Mouse (Mus musculus) intestine, postnatal 0 days (tissue): ENCODE data around the gene Spata31d1a. TPM values are rescaled to one million over a fixed set of nuclear protein-coding genes. Genes with fewer than 3 reads are reported as not detected.
A peak's percentile ranks its signal among the peaks of the same experiment; 100 is the strongest.

Source experiments
- ATAC-seq: fragments of 200-750 bp; cut with Nextera tagmentation; 2 replicates; pipeline ENCODE4 v1.8.0; 2017; ENCODE audit warnings: mild to moderate bottlenecking, moderate TSS enrichment, moderate library complexity
- H3K27ac ChIP-seq: fragments of 300-500 bp; sonication (generic); 2 replicates; pipeline ENCODE4 v1.5.1; 2014; ENCODE audit warnings: mild to moderate bottlenecking, low read depth, low read length, moderate library complexity
- H3K27me3 ChIP-seq: fragments of 300-500 bp; sonication (generic); replicated peaks from 2 replicates; pipeline ENCODE4 v1.6.1; 2014; ENCODE audit warnings: low read length, mixed read lengths; ENCODE audit not compliant: control insufficient read depth, insufficient read depth
- H3K36me3 ChIP-seq: fragments of 300-500 bp; sonication (generic); 2 replicates; pipeline ENCODE4 v1.6.1; 2014; ENCODE audit warnings: mild to moderate bottlenecking, moderate library complexity; ENCODE audit not compliant: control insufficient read depth, insufficient read depth
- H3K4me1 ChIP-seq: fragments of 300-500 bp; sonication (generic); replicated peaks from 2 replicates; pipeline ENCODE4 v1.6.1; 2014; ENCODE audit warnings: antibody characterized with exemption, low read length, mixed read lengths; ENCODE audit not compliant: control insufficient read depth, insufficient read depth
- H3K4me2 ChIP-seq: fragments of 300-500 bp; sonication (generic); replicated peaks from 2 replicates; pipeline ENCODE4 v1.6.1; 2014; ENCODE audit warnings: low read depth, mild to moderate bottlenecking, moderate library complexity
- H3K4me3 ChIP-seq: fragments of 300-500 bp; sonication (generic); 2 replicates; pipeline ENCODE4 v1.5.1; 2014; ENCODE audit warnings: low read depth, low read length
- H3K9ac ChIP-seq: fragments of 300-500 bp; sonication (generic); 2 replicates; pipeline ENCODE4 v1.6.1; 2014; ENCODE audit warnings: mild to moderate bottlenecking, low read depth, low read length
- H3K9me3 ChIP-seq: fragments of 300-500 bp; sonication (generic); 2 replicates; pipeline ENCODE4 v1.6.1; 2016; ENCODE audit warnings: mixed run types; ENCODE audit not compliant: control insufficient read depth
- CTCF ChIP-seq: sonication (generic); IDR thresholded peaks from 2 replicates; pipeline ENCODE4 v1.5.1; 2016; ENCODE audit warnings: low read depth, mild to moderate bottlenecking, control low read depth, antibody characterized with exemption, moderate library complexity
- WGBS: fragments of 180-500 bp; shearing (Covaris S2); extraction: QIAGEN DNeasy Blood & Tissue Kit; methylation state at CpG from one replicate; pipeline ENCODE4 v1.1.7; 2014; 5-methylcytosine and 5-hydroxymethylcytosine counted together
- polyA plus RNA-seq: library from polyadenylated mRNA; unstranded; fragments of >200 nt; fragmentation: Nextera tagmentation; extraction: Ambion mirVana; gene quantifications from 2 replicates; pipeline ENCODE4 v1.2.1, GENCODE M21; 2015

The Spata31d1a gene
- polyA plus RNA-seq, 1 experiment from 2014 or later, result not detected

- 65% methylated on average over 6 of the region's 6 CpGs for WGBS
- Histone ChIP-seq H3K4me2 (no peak overlapping the region), H3K9me3 (no peaks in the 10 kb centered on the region), H3K27ac (no peak overlapping the region), H3K9ac (no peak overlapping the region), H3K36me3 (no peaks in the 10 kb centered on the region), H3K4me3 (no peak overlapping the region), H3K4me1 (0 out of 2 replicates have a peak, but pooled peaks cover 3% of the 10 kb centered on the region), H3K27me3 (no peaks in the 10 kb centered on the region)
- TF ChIP-seq CTCF, result no peak
- no peak for ATAC-seq
Observed at GRCm38 (mm10) chr13:59672248-59672647, 37.9 kb downstream of the Spata31d1a start.

GRCm38 (mm10) chr13:59671521-59671920 is 38.6 kb downstream of the Spata31d1a start:
- no peak for TF ChIP-seq CTCF
- Histone ChIP-seq H3K4me1 (0 out of 2 replicates have a peak, but pooled peaks cover 3% of the 10 kb centered on the region), H3K27ac (no peak overlapping the region), H3K36me3 (no peaks in the 10 kb centered on the region), H3K9ac (no peak overlapping the region), H3K4me2 (no peak overlapping the region), H3K27me3 (no peaks in the 10 kb centered on the region), H3K4me3 (no peak overlapping the region), H3K9me3 (no peaks in the 10 kb centered on the region)
- ATAC-seq, result no peak
- 75% methylated on average over 2 of the region's 2 CpGs for WGBS

- H3K4me3 ChIP-seq, result no peak overlapping the region
- no peak for ATAC-seq
- no peak overlapping the region for H3K27ac ChIP-seq
- TF ChIP-seq CTCF, result no peak
- peaks cover 6% of the 10 kb centered on the region; the same call in 1 of the 2 replicates for H3K36me3 ChIP-seq
- no peak overlapping the region for H3K9ac ChIP-seq
- WGBS, result 86% methylated on average over 10 of the region's 10 CpGs
- H3K27me3 ChIP-seq, result no peaks in the 10 kb centered on the region
- 0 out of 2 replicates have a peak, but pooled peaks cover 3% of the 10 kb centered on the region for H3K4me1 ChIP-seq
- H3K4me2 ChIP-seq, result no peak overlapping the region
- H3K9me3 ChIP-seq, result no peaks in the 10 kb centered on the region
Observed at GRCm38 (mm10) chr13:59669946-59670345, 40.2 kb downstream of the Spata31d1a start.

GRCm38 (mm10) chr13:59668501-59669093 is 41.5 kb downstream of the Spata31d1a start:
- Histone ChIP-seq H3K4me2 (peak overlapping the region; percentile 47), H3K27me3 (no peaks in the 10 kb centered on the region), H3K9ac (no peak overlapping the region), H3K9me3 (no peaks in the 10 kb centered on the region), H3K4me3 (no peak overlapping the region), H3K4me1 (0 out of 2 replicates have a peak, but pooled peaks cover 3% of the 10 kb centered on the region), H3K36me3 (peaks cover 17% of the 10 kb centered on the region), H3K27ac (peak overlapping the region; percentile 87)
- no peak for TF ChIP-seq CTCF
- ATAC-seq, result peak; percentile 93
- 9% methylated on average over 11 of the region's 11 CpGs for WGBS

- H3K9me3 ChIP-seq, result no peaks in the 10 kb centered on the region
- ATAC-seq, result no peak
- no peak overlapping the region for H3K4me3 ChIP-seq
- H3K36me3 ChIP-seq, result peaks cover 22% of the 10 kb centered on the region
- no peak overlapping the region for H3K4me2 ChIP-seq
- no peak for TF ChIP-seq CTCF
- 0 out of 2 replicates have a peak, but pooled peaks cover 3% of the 10 kb centered on the region for H3K4me1 ChIP-seq
- no peak overlapping the region for H3K9ac ChIP-seq
- H3K27me3 ChIP-seq, result no peaks in the 10 kb centered on the region
- WGBS, result 57% methylated on average over 5 of the region's 5 CpGs
- no peak overlapping the region for H3K27ac ChIP-seq
Observed at GRCm38 (mm10) chr13:59667763-59668162, 42.4 kb downstream of the Spata31d1a start.

- ATAC-seq, result no peak
- no peak for TF ChIP-seq CTCF
- WGBS, result 92% methylated on average over 19 of the region's 19 CpGs
Observed at GRCm38 (mm10) chr13:59663939-59664712, 46.0 kb downstream of the Spata31d1a start.

More at GRCm38 (mm10) chr13:59663939-59664712, 46.0 kb downstream of the Spata31d1a start:
- Histone ChIP-seq H3K9me3 (no peaks in the 10 kb centered on the region), H3K9ac (no peak overlapping the region), H3K4me1 (0 out of 2 replicates have a peak, but pooled peaks cover 3% of the 10 kb centered on the region), H3K4me2 (no peak overlapping the region), H3K27me3 (no peaks in the 10 kb centered on the region), H3K27ac (0 out of 2 replicates have a peak overlapping the region, but pooled peaks have one; percentile 41), H3K4me3 (no peak overlapping the region), H3K36me3 (peaks cover 29% of the 10 kb centered on the region)
